Mouse (Mus musculus) ES-CJ7 (cell line): ENCODE results near the gene Tbc1d20.
"Not testable (repeated sequence)": the region's sequence is repeated elsewhere in the genome, so short reads cannot be mapped to it uniquely, and the experiment has no call there.

ENCODE experiments used
- DNase-seq: peaks from one replicate; pipeline ENCODE4 v3.0.0; 2011; ENCODE audit warnings: low read depth, low spot score

Tbc1d20 gene

DNA sequence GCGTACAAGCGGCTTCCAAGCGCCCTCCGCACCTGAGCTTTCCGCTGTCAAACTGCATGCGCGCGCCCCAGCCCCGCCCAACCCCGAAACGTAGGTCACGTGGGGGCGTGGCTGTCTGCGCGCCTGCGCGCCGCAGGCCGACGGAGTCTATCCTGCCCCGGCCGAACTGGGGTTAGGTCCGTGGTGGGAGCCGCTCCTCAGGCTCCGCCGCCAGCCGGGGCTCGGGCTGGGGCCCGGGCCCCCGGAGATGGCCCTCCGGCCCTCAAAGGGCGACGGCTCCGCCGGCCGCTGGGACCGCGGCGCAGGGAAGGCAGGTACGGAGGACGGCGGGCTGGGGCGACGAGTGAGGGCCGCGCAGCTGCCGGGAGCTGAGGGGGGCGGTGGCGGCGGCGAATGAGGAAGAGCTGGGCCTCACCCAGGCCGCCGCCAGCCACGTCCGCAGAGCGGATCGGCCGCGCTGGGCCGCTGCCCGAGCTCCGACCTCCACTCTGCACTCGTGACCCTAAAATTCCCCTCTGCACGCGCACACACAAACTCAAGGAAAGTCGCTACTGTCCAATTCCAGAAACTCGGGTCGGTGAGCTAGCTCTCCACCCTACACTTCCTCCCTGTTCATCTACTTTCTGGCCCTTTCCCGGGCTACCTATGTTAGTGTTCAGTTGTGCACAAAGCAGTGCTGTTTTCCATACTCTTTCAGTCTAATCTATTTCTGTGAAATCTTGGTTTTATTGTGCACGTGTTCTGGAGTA, at the start of gene Tbc1d20:
Tbc1d20 (plus strand) TSS at position 102 of the 749 bp plus-strand sequence.
- DNase-seq: peak; percentile 93

DNA sequence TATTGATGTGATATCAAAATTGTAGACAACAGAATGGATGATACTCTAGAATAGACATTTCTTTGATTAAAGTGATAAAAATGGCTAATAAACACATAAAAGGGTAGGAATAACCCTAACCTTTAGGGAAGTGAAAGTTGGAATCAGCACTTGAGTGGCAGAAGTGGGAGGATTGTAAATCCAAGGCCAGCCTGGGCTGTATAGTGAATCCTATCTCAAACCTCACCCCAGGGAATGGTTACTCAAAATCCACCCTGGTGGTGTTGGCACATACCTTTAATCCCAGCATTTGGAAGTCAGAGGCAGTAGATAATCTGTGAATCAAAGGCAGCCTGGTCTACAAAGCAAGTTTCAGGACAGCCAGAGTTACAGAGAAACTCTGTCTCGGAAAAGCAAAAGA, 46.4 kb upstream of the Tbc1d20 start:
- no peak for DNase-seq

DNA sequence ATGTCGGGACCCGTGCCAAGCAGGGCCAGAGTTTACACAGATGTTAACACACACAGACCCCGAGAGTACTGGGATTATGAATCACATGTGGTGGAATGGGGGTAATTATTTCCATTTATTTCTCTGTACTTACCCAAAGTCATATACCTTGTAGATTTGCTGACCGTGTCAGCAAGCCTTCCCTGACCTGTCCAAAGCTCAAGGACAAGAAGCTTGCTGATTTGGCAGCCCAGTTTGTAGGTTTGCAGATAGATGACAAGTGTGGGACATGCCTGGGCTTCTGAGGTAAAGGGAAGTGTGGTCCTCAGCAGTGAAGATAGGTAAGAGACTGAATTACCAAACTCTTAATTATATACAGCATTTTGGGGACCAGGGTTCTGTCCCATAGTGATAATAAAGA, 43.1 kb upstream of the Tbc1d20 start:
- no peak for DNase-seq

DNA sequence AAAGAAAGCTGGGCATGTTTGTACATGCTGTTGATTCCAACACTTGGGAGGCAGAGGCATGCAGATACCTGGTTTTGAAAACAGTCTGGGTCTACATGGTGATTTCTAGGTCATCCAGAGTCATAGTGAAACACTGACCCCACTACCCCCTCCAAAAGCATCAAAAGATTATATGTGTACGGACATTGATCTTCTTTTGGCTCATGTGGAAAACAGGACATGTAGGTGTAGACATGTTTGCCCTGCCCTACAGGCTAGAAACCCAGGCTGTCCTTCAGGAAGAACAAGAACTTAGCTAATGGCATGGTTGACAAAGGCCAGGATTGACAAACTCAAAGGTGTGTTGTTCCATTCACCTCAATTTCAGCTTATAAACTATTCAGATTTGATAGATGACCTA, 33.9 kb upstream of the Tbc1d20 start:
- no peak for DNase-seq

DNA sequence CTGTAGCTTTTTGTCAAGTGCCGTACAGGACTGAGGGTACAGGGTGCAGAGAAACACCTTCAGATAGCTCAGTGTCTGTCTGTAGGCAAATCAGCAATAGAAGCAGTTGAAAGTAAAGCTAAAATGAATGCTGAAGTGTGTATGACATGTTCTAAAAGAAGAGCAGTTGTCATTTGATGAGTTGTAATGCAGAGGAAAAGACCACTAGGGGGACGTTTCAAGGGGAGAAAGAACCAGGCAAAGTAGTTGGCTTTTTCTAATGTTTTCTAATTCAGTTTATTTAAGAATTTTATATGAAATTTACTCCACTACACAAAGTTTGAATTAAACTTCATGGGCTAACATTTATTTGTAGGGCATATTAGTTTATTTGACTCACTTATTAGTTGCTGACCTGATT, 20.0 kb upstream of the Tbc1d20 start:
- no peak for DNase-seq

DNA sequence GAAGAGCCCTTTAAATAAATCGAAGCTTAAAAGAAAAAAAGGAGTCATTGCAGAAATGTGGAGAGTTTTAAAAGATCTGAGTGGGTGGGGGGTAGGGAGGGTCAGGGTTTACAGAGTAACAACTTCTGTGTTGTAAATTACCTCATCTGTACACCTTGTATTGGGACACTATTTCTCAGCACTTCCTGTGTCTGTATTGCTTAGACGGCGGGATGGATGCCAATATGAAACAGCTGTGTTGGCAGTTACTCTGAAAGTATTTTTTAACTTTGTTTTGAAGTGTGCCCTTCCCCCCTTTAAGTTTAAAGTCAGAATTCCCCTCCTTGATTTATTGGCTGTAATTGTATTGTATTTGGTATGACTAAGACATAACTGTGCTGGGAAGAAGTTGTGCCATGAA, 12.2 kb upstream of the Tbc1d20 start:
- DNase-seq: no peak

DNA sequence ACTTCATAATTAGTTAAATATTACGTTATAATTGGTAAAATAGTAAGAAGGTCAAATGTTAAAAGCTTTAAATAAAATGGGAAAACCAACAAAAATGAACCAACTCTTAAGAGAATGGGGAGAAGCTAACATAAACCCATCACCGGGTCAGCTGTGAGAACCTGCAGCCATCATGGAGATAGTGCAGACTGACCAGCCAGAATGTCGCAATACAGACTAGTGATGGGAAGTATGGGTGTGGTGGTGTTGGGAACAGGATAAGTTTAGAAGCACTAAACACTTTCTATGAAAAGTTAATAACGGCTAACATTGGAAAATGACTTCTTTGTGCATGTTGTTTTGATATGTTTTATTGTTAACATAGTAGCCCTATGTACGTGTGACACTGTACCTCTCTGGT, 6.1 kb upstream of the Tbc1d20 start:
- no peak for DNase-seq

DNA sequence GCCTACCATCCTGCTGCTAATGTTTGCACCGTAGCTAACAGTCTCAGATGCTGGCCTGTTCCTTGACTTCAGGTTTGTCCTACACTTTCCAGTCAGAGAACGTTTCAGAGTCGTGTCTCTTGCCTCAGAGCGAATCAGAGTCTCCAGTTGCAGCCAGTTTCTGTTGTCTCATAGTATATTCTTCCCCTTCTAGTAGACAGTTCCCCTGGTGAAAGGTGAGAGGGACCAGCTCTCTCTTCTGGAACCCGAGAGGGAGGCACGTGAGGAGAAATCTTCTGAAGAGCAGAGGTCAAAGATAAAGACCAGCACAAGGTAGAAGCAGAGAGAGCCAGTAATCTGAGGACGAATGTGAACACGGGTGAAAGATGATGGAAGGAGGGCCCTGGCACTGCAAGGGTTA, 5.6 kb upstream of the Tbc1d20 start:
- DNase-seq: no peak

DNA sequence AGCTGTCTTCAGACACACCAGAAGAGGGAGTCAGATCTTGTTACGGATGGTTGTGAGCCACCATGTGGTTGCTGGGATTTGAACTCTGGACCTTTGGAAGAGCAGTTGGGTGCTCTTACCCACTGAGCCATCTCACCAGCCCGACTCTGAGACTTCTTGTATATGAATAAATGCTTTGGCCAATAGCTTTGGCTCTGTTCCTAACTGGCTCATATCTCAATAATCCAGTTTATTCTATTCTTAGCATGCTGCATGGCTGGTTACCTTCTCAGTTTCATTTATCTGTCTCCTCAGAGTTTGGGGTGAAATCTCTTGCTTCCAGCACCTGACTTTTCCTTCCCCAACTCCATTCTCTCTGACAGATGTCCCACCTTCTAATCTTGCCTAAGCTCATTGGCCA, 4.0 kb upstream of the Tbc1d20 start:
- not testable (repeated sequence) for DNase-seq

DNA sequence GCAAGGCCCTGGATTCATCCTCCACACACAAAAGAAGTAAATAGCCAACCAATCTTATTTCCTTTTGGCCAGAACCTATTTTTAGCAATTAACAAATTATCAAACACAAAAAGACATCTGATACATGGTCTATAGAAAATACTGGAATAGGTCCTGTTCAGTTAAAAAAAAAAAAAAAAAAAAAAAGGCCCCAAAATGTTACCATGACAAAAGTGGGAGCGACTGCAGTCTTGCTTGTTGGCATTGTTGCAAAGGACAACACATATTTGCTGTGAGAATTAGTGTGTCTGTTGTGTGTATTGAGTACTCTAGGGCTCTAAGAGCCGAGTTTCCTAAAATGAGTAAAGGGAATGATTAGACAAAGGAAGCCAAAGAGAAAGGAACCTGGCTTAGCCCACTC, 1.2 kb upstream of the Tbc1d20 start:
- no peak for DNase-seq

DNA sequence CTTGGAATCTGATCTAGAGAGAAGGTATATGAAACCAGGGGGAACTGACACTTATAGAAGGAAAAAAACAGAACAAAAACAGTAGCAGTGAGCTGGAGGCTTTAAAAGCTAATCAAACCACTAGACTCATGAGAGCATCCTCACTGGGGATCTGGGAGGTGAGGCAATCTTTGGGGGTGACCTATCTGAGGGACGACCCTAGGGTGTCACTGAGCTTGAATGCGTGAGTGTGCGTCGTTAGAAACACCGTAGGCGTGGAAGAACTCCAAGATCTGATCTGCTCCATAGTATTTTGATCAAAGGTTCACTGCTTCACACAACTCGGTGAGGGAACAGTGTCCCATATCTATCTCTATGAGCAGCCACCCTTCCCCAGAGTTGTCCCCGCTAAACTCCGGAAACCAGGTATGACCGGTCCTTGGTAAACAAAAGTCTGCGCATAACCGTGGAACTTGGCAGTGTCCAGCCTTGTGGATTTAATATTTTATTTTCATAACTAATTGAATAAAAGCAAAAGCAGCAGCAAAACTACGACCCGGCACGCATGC, 375 bp upstream of the Tbc1d20 start:
- DNase-seq: peak; percentile 17

DNA sequence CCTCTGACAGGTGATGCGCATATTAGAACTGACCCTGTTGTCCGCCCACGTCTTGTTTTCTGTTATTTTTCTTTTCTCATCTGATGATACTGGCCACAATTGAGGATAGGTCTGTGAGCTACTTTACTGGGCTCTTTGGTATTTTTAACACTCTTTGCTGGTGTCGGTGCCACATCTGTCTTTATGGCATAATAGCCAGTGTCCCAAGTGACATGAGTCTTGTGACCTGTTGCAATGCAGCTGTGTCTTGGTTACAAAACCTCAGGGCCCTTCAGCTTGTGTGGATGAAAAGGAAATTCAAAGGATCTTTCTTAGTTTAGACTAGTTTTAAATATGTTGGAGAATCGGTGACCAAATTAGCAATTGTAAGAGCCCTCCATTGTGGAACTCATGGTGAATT, 913 bp downstream of the Tbc1d20 start:
- DNase-seq: no peak

DNA sequence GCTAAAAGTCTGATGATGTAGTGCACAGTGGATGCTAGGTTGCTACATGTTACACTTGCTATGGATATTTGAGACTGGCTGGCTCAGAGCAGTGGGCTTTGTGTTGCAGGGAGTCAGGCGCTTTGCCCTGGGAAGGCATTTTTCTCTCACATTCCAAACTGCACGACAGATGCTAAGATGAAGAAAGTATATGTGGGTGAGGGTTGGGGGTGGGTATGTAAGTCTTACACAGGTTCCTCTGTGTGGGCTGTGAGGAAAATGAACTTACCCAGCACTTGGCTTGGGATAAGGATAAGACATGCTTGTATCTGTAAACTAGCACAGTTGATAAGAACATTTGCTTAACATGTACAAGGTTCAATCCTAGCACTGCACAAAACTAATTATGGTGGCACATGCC, 9.2 kb downstream of the Tbc1d20 start:
- DNase-seq: no peak

DNA sequence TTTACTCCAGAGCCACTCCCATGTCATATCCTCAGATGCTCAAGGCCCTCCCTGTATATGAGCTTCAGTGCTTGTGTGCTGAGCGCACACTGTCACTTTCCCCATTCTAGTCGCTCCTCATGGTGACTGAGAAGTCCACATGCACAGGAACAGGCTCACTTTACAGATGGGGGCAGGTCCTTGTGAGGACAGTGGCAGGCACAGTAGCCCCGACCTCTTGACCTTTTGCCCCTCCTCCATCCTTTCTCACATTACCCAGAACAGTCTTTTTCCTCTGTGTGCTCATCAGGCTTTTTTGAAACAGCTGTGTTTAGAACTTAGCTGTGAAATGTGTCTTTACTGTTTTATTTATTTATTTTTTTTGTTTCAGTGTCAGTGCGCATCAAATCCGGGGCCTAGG, 10.2 kb downstream of the Tbc1d20 start:
- DNase-seq: no peak

DNA sequence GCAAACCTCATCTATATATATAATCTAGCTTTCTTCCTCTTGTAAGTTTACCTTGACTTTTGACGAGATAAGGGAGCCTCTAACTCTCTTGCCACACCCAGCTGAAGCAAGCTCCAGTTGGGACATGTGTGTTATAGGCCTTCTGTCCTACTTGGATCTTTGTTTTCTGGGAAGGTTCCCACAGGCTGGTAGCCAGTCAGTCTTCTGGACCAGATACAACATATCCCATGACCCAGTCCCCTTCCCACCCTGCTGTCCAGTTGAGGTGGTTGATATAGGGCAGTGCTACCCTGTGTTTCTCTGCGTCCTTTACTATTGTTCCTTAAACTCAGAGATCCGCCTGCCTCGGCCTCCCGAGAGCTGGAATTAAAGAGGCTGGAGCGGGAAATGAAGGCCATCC, 11.9 kb downstream of the Tbc1d20 start:
- no peak for DNase-seq

DNA sequence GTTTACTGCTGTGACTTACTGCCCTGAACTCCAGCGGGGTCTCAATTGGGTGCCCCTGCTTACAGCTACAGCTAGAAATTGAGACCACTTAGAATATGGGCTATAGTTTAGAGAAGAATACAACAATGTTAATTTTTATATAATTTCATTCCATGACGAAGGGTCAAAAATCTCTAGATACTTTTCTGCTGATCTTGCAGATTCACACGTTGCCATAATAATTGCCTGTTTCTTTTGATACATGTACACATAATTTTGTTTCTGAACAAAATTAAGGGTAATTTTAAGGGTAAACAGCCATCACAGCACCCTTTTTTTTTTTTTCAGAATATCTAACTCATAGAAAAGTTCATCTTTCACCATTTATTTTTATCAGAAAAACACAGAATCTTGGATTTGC, 13.6 kb downstream of the Tbc1d20 start:
- DNase-seq: no peak

DNA sequence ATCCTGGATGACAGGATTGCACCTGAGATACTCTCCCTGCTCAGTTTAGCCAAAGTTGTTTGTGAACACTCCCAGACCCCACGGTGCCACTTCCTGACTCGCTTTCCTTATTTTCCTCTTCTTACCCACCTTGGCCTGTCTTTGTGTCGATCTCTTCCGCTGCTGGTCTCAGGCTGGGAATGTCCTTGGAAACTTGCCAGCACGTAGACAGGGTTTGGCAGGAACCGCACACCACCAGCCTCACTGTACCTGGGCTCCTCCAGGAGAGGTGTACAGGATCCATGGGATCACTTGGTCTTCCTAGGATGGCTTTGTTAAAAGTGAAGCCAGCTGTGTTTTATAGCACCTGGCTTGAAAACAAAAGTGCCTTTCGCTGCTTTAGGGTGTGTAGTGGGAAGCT, 19.4 kb downstream of the Tbc1d20 start:
- no peak for DNase-seq

DNA sequence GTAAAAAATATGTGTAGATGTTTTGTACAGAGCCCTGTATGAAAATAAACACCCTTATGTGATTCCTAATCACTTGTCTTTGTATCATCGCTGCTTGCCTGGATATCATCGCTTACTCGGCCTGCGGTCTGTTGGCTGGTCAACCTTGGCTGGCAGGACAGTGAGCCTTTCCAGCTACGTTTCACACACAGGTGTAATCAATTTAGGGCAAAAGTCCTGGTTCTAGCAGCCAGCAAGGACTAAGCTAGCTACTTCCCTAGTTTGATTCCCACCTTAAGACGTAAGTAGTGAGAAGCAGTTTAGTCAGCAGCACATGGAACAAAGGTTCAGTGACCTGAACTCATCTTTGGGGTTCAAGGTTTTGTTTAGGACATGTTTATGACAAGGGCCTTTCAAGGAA, 20.3 kb downstream of the Tbc1d20 start:
- no peak for DNase-seq

DNA sequence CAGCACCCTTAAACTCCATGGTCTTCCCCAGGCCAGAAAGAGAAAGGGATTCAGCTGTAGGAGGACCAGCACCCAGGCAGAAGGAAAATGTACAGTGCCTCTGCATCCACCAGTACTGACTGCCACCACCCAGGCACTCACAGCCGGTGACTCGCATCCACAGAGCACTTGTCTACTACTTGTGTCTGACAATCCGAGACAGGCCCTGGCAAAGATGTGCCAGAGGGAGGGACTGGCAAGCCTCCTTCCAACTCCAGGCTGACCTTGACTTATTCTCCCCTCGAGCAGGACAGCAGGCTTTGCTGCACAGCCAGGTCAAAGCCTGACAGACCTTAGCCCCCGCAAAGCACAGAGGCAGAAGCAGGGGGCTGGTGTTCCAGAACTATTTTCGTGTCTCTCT, 23.4 kb downstream of the Tbc1d20 start:
- DNase-seq: no peak

DNA sequence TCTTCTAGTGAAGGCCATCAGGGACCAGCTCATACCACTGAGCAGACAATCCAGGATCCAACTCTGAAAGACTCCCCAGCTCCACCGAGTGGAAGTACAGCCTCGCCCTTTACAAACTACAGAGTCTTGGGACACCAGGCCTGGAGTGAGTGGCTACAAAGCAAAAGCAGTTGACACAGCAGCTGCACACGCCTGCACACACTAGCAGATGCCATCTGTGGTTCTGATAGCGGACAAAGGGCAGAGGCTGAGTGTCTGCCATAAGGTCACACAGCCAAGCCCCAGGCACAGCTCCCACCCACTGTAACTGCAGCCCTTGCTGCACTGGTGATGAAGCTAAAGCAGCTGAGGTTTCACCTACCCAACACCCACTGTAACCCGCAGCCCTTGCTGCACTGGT, 27.9 kb downstream of the Tbc1d20 start:
- DNase-seq: no peak

DNA sequence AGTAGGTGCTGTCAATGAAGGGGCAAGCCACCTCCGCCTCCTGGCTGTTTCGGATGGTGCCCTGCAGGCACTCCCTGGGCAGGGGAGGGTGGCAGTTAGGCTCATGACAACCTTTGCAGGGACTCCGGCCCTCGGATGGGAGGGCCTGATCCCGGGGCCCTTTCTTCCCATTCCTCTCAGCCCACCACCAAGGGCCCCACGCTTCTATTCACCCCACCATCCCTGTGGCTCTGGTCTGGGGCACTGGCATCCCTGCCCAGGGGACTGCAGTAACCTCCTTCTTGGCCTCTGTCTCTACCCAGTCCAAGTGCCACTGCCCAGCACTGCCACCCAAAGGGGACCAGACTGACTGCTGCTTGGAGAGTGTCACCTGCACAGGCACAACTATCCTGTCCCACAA, 28.6 kb downstream of the Tbc1d20 start:
- DNase-seq: no peak

DNA sequence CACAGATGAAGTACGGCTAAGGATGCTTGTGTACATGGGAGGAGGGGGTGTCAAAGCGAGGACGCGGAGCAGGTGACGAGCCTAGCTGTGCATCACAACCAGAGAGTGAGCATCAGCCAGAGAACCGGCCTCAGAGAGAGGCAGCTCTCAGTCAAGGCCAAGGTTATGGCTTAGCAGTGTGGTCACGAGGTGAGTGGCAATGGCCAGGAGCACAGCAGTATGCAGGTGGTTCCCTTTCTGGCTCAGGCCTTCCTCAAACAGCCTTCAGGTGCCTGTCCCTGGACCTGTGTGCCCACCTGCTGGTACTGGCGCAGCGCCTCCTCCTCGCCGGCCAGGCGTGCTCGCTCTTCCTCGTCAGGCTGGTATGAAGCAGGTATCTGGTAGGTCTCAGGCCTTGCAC, 30.3 kb downstream of the Tbc1d20 start:
- DNase-seq: no peak

DNA sequence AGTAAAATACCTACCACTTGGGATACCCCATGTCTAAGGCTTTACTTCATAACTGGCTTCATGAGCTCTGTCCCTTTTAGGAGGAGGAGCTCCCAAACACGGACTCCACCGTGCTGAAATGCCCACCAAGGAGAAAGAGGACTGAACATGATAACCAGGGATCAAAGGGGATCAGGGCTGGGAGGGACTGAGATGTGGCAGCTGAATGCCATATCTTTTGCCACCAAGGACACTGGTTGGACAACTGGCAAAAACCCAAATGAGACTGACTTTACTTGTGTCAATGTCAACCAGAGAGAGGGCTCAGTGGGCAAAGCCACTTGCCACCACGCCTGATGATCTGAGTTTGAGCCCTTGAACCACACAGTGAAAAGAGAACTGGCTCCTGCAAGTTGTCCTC, 31.2 kb downstream of the Tbc1d20 start:
- DNase-seq: no peak

DNA sequence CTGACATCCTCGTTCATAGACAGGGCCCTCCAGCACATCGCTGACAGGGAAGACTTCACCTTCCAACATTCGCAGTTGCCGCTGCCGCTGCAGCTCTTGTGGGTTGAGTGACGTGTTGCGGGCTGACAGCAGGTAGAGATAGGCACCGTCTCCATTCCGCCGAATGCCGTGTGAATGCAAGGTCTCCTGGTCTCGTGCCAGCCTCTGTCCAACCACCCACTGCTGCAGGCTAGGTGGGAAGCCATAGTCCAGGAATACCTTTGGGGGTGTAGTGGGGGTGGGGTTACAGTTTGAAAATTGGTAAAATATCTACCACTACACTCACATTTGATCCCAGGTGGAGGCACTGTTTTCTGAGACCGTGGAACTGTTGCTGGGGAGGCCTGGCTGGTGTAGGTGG, 32.5 kb downstream of the Tbc1d20 start:
- DNase-seq: no peak
